Mouse (Mus musculus): ENCODE measurements around the gene Fam187b. TPM values are rescaled to one million over a fixed set of nuclear protein-coding genes. Genes with fewer than 3 reads are reported as not detected.

Gene Fam187b
- polyA plus RNA-seq, 1 experiment from 2014 or later: 0.57 TPM

GRCm38 (mm10) chr7:30952441-30953265 lies 20.9 kb upstream of the Fam187b start:
- peaks cover 11% of the 10 kb centered on the region for H3K4me1 ChIP-seq

GRCm38 (mm10) chr7:30953459-30953858 lies 20.1 kb upstream of the Fam187b start:
- H3K9ac ChIP-seq (replicated peaks): no peak overlapping the region
- H3K4me2 ChIP-seq (replicated peaks): no peak overlapping the region
- ATAC-seq (ENCODE audit: low FRiP score, low read depth): no peak
- 90% methylated on average over 6 of the region's 6 CpGs for WGBS
- H3K9me3 ChIP-seq: no peaks in the 10 kb centered on the region
- no peak overlapping the region for H3K27ac ChIP-seq (replicated peaks)
- peaks cover 68% of the 10 kb centered on the region for H3K36me3 ChIP-seq
- no peaks in the 10 kb centered on the region for H3K27me3 ChIP-seq
- no peak overlapping the region for H3K4me3 ChIP-seq
- peaks cover 18% of the 10 kb centered on the region for H3K4me1 ChIP-seq

More at GRCm38 (mm10) chr7:30952441-30953265, 20.9 kb upstream of the Fam187b start:
- WGBS: 93% methylated on average over 16 of the region's 16 CpGs
- H3K36me3 ChIP-seq: peaks cover 64% of the 10 kb centered on the region
- H3K9ac ChIP-seq (replicated peaks): no peak overlapping the region
- no peaks in the 10 kb centered on the region for H3K27me3 ChIP-seq
- no peaks in the 10 kb centered on the region for H3K9me3 ChIP-seq
- no peak overlapping the region for H3K4me2 ChIP-seq (replicated peaks)
- ATAC-seq (ENCODE audit: low FRiP score, low read depth): no peak
- no peak overlapping the region for H3K4me3 ChIP-seq
- no peak overlapping the region for H3K27ac ChIP-seq (replicated peaks)

GRCm38 (mm10) chr7:30954036-30954435 lies 19.6 kb upstream of the Fam187b start:
- WGBS: 87% methylated on average over 3 of the region's 3 CpGs
- H3K9ac ChIP-seq (replicated peaks): no peak overlapping the region
- H3K4me3 ChIP-seq: no peak overlapping the region
- H3K36me3 ChIP-seq: peaks cover 69% of the 10 kb centered on the region
- no peak for ATAC-seq (ENCODE audit: low FRiP score, low read depth)
- H3K9me3 ChIP-seq: no peaks in the 10 kb centered on the region
- H3K4me2 ChIP-seq (replicated peaks): no peak overlapping the region
- no peaks in the 10 kb centered on the region for H3K27me3 ChIP-seq
- peaks cover 21% of the 10 kb centered on the region for H3K4me1 ChIP-seq
- H3K27ac ChIP-seq (replicated peaks): no peak overlapping the region

GRCm38 (mm10) chr7:30954971-30955520 lies 18.5 kb upstream of the Fam187b start:
- Histone ChIP-seq H3K4me3 (peak overlapping the region; percentile 98), H3K4me2 (replicated peaks) (peak overlapping the region; percentile 62), H3K9me3 (no peaks in the 10 kb centered on the region), H3K27me3 (no peaks in the 10 kb centered on the region), H3K36me3 (peaks cover 64% of the 10 kb centered on the region), H3K4me1 (peaks cover 21% of the 10 kb centered on the region), H3K9ac (replicated peaks) (peak overlapping the region; percentile 100; the same call in 1 of the 2 replicates), H3K27ac (replicated peaks) (peak overlapping the region; percentile 98; the same call in 1 of the 2 replicates)
- ATAC-seq (ENCODE audit: low FRiP score, low read depth): no peak
- WGBS: 90% methylated on average over 12 of the region's 12 CpGs

GRCm38 (mm10) chr7:30955584-30956356 lies 17.8 kb upstream of the Fam187b start:
- H3K9ac ChIP-seq (replicated peaks): peak overlapping the region; percentile 100
- H3K27me3 ChIP-seq: no peaks in the 10 kb centered on the region
- ATAC-seq (ENCODE audit: low FRiP score, low read depth): peak; percentile 80
- 0% methylated on average over 42 of the region's 64 CpGs for WGBS
- H3K4me1 ChIP-seq: peaks cover 21% of the 10 kb centered on the region
- H3K4me3 ChIP-seq: peak overlapping the region; percentile 98
- peak overlapping the region; percentile 98 for H3K27ac ChIP-seq (replicated peaks)
- H3K36me3 ChIP-seq: peaks cover 57% of the 10 kb centered on the region
- H3K4me2 ChIP-seq (replicated peaks): peak overlapping the region; percentile 62
- H3K9me3 ChIP-seq: no peaks in the 10 kb centered on the region

- H3K4me3 ChIP-seq: peak overlapping the region; percentile 98
- peak overlapping the region; percentile 62 for H3K4me2 ChIP-seq (replicated peaks)
- H3K9ac ChIP-seq (replicated peaks): peak overlapping the region; percentile 100
- H3K36me3 ChIP-seq: peaks cover 51% of the 10 kb centered on the region
- H3K27me3 ChIP-seq: no peaks in the 10 kb centered on the region
- H3K27ac ChIP-seq (replicated peaks): peak overlapping the region; percentile 98
- ATAC-seq (ENCODE audit: low FRiP score, low read depth): peak; percentile 32
- 2% methylated on average over 19 of the region's 49 CpGs for WGBS
- H3K9me3 ChIP-seq: no peaks in the 10 kb centered on the region
- H3K4me1 ChIP-seq: peaks cover 21% of the 10 kb centered on the region
Observed at GRCm38 (mm10) chr7:30956357-30956751, 17.2 kb upstream of the Fam187b start.

GRCm38 (mm10) chr7:30956756-30957366 lies 16.7 kb upstream of the Fam187b start, which contains the start of gene Usf2:
Gene Usf2 (minus strand): TSS chr7:30956803.
- peak within 1 kb of the TSS; percentile 100 for H3K9ac ChIP-seq (replicated peaks)
- peak within 1 kb of the TSS; percentile 62 for H3K4me2 ChIP-seq (replicated peaks)
- H3K9me3 ChIP-seq: no peaks in the 10 kb centered on the region
- ATAC-seq (ENCODE audit: low FRiP score, low read depth): peak; percentile 53
- H3K27me3 ChIP-seq: no peaks in the 10 kb centered on the region
- H3K4me3 ChIP-seq: peak within 1 kb of the TSS; percentile 98
- peaks cover 21% of the 10 kb centered on the region for H3K4me1 ChIP-seq
- WGBS: under 1% methylated on average over 33 of the region's 82 CpGs
- peaks cover 46% of the 10 kb centered on the region for H3K36me3 ChIP-seq
- peak within 1 kb of the TSS; percentile 98 for H3K27ac ChIP-seq (replicated peaks)

GRCm38 (mm10) chr7:30957367-30957783 lies 16.2 kb upstream of the Fam187b start:
- WGBS: under 1% methylated on average over 41 of the region's 43 CpGs
- H3K4me2 ChIP-seq (replicated peaks): peak overlapping the region; percentile 62
- peak overlapping the region; percentile 100 for H3K9ac ChIP-seq (replicated peaks)
- no peaks in the 10 kb centered on the region for H3K9me3 ChIP-seq
- H3K36me3 ChIP-seq: peaks cover 41% of the 10 kb centered on the region
- ATAC-seq (ENCODE audit: low FRiP score, low read depth): peak; percentile 59
- peaks cover 21% of the 10 kb centered on the region for H3K4me1 ChIP-seq
- peak overlapping the region; percentile 98 for H3K4me3 ChIP-seq
- no peaks in the 10 kb centered on the region for H3K27me3 ChIP-seq
- H3K27ac ChIP-seq (replicated peaks): peak overlapping the region; percentile 98

- Histone ChIP-seq H3K9me3 (no peaks in the 10 kb centered on the region), H3K4me2 (replicated peaks) (peak overlapping the region; percentile 62), H3K9ac (replicated peaks) (peak overlapping the region; percentile 100), H3K27me3 (no peaks in the 10 kb centered on the region), H3K27ac (replicated peaks) (peak overlapping the region; percentile 98), H3K36me3 (peaks cover 32% of the 10 kb centered on the region), H3K4me3 (peak overlapping the region; percentile 98), H3K4me1 (peaks cover 21% of the 10 kb centered on the region)
- no peak for ATAC-seq (ENCODE audit: low FRiP score, low read depth)
- WGBS: 77% methylated on average over 28 of the region's 28 CpGs
Observed at GRCm38 (mm10) chr7:30958109-30958865, 15.3 kb upstream of the Fam187b start.

- Histone ChIP-seq H3K27me3 (no peaks in the 10 kb centered on the region), H3K9me3 (no peaks in the 10 kb centered on the region), H3K4me2 (replicated peaks) (no peak overlapping the region), H3K27ac (replicated peaks) (no peak overlapping the region), H3K36me3 (peaks cover 25% of the 10 kb centered on the region), H3K9ac (replicated peaks) (no peak overlapping the region), H3K4me3 (no peak overlapping the region), H3K4me1 (peaks cover 21% of the 10 kb centered on the region)
- ATAC-seq (ENCODE audit: low FRiP score, low read depth): no peak
- 94% methylated on average over 9 of the region's 9 CpGs for WGBS
Observed at GRCm38 (mm10) chr7:30958866-30959487, 14.6 kb upstream of the Fam187b start.

Measured in midbrain, embryonic 12.5 days (tissue).